Mouse (Mus musculus) urinary bladder, postnatal 36 days (tissue): ENCODE results near the gene Pde3a.
A peak's percentile ranks its signal among the peaks of the same experiment; 100 is the strongest.

Source experiments
- DNase-seq, 2 experiments: peaks; one replicate each; pipeline ENCODE4 v3.0.0; 2022; ENCODE audit warnings: low spot score in 2 of 2, mixed read lengths in 1 of 2

Pde3a gene

GRCm38 (mm10) chr6:141328071-141328470 lies 79.0 kb downstream of the Pde3a start:
- DNase-seq = no peak

GRCm38 (mm10) chr6:141331464-141331863 lies 82.4 kb downstream of the Pde3a start:
- no peak for DNase-seq

- DNase-seq = no peak
Measured at GRCm38 (mm10) chr6:141332613-141333165, 83.6 kb downstream of the Pde3a start.

- peak in 1 of 2 experiments; percentile 69 for DNase-seq
Measured at GRCm38 (mm10) chr6:141333245-141333644, 84.2 kb downstream of the Pde3a start.

GRCm38 (mm10) chr6:141335878-141336277 lies 86.8 kb downstream of the Pde3a start:
- DNase-seq = no peak

GRCm38 (mm10) chr6:141336438-141336837 lies 87.4 kb downstream of the Pde3a start:
- no peak for DNase-seq

- no peak for DNase-seq
Measured at GRCm38 (mm10) chr6:141337673-141338072, 88.6 kb downstream of the Pde3a start.

- DNase-seq = no peak
Measured at GRCm38 (mm10) chr6:141341385-141341784, 92.3 kb downstream of the Pde3a start.

- no peak for DNase-seq
Measured at GRCm38 (mm10) chr6:141347870-141348269, 98.8 kb downstream of the Pde3a start.

- DNase-seq = no peak
Measured at GRCm38 (mm10) chr6:141348542-141348941, 99.5 kb downstream of the Pde3a start.

- no peak for DNase-seq
Measured at GRCm38 (mm10) chr6:141350261-141350660, 101.2 kb downstream of the Pde3a start.

- no peak for DNase-seq
Measured at GRCm38 (mm10) chr6:141352277-141352676, 103.2 kb downstream of the Pde3a start.

GRCm38 (mm10) chr6:141363664-141364063 lies 114.6 kb downstream of the Pde3a start:
- no peak for DNase-seq

- DNase-seq = no peak
Measured at GRCm38 (mm10) chr6:141367037-141367436, 118.0 kb downstream of the Pde3a start.

- no peak for DNase-seq
Measured at GRCm38 (mm10) chr6:141372697-141373096, 123.6 kb downstream of the Pde3a start.

GRCm38 (mm10) chr6:141374469-141375057 lies 125.5 kb downstream of the Pde3a start:
- DNase-seq = no peak

- no peak for DNase-seq
Measured at GRCm38 (mm10) chr6:141375155-141375554, 126.1 kb downstream of the Pde3a start.

- no peak for DNase-seq
Measured at GRCm38 (mm10) chr6:141380927-141381326, 131.9 kb downstream of the Pde3a start.

- no peak for DNase-seq
Measured at GRCm38 (mm10) chr6:141381473-141381872, 132.4 kb downstream of the Pde3a start.

GRCm38 (mm10) chr6:141381881-141382370 lies 132.9 kb downstream of the Pde3a start:
- no peak for DNase-seq

- DNase-seq = no peak
Measured at GRCm38 (mm10) chr6:141388104-141388503, 139.0 kb downstream of the Pde3a start.

- no peak for DNase-seq
Measured at GRCm38 (mm10) chr6:141395926-141396325, 146.9 kb downstream of the Pde3a start.

GRCm38 (mm10) chr6:141399411-141399810 lies 150.3 kb downstream of the Pde3a start:
- peak in 1 of 2 experiments; percentile 22 for DNase-seq

GRCm38 (mm10) chr6:141403943-141404342 lies 154.9 kb downstream of the Pde3a start:
- DNase-seq = no peak
